Mouse (Mus musculus) heart, postnatal 14 days (tissue): Measurements from ENCODE around the gene Hist1h2bp. TPM values are rescaled to one million over a fixed set of nuclear protein-coding genes. Genes with fewer than 3 reads are reported as not detected.
"Not testable (repeated sequence)": the region's sequence is repeated elsewhere in the genome, so short reads cannot be mapped to it uniquely, and the experiment has no call there.

Source experiments
- DNase-seq, 2 experiments: peaks; one replicate each; pipeline ENCODE4 v3.0.0; 2021 to 2022
- intact Hi-C: fragments of 180-260 bp; cut with DNase I; formaldehyde crosslinking; loops from one replicate; pipeline ENCODE4 v1.15.1; 2025
- long read RNA-seq, 2 experiments: library from polyadenylated mRNA; stranded (forward); transcript quantifications; one replicate each; pipeline ENCODE4 v2.0.0; 2021
- total RNA-seq, 2 experiments: library from RNA; stranded (reverse); gene quantifications; 2 replicates each; pipeline ENCODE4 v1.2.3; 2021

Gene Hist1h2bp
- 10 to 100 TPM; 19.6 to 53.2 TPM for total RNA-seq
- long read RNA-seq, experiment 1, partial matches to known transcripts: 0 of 1 reads
- long read RNA-seq, experiment 1, other reads (novel, unspliced or antisense): 0 of 1 reads
- long read RNA-seq, experiment 2: 0 reads

DNA sequence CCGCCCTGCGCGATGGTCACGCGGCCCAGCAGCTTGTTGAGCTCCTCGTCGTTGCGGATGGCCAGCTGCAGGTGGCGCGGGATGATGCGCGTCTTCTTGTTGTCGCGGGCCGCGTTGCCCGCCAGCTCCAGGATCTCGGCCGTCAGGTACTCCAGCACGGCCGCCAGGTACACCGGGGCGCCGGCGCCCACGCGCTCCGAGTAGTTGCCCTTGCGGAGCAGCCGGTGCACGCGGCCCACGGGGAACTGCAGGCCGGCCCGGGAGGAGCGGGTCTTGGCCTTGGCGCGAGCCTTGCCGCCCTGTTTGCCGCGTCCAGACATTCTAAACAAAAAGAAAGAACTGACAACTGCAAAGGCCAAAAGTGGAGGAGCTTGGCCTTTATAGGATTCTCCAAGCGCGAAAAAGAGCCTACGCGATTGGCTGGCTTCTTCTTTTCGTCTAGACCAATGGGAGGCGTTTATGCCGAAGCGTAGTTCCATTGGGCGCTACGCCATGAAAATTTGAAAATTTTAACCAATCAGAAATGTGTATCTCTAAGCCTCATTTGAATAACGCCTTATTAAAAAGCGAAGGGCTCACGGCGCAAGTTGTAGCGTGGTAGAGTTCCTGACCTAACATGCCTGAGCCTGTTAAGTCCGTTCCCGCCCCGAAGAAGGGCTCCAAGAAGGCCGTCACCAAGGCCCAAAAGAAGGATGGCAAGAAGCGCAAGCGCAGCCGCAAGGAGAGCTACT is at the start of gene Hist1h2bp, which contains the start of gene Hist1h2an:
TSS of gene Hist1h2bp (plus strand) at position 563 of the 731 bp plus-strand sequence.
TSS of gene Hist1h2an (minus strand) at position 320 of the 731 bp plus-strand sequence.
- intact Hi-C loops: not testable (repeated sequence)
- DNase-seq: peak; percentile 77 to 87

DNA sequence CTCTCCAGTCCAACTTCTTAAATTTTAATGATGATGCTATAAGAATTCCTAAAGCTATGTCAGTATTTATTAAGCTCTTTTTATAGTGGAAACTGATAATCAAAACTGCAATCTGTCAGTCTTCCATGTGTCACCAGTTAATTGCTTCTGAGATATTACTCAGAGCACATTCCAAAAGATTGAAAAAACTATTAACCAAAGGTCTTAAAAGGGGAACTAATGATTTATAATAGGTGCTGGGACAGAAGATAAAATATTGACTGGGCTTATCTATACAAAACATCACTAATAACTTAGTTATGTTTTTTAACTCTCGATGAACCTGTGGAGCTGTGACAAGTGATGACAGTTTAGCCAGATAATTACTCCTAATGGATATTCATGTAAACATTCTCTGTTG is 42.3 kb upstream of the Hist1h2bp start:
- no peak for DNase-seq
- intact Hi-C loops: no loop called here

DNA sequence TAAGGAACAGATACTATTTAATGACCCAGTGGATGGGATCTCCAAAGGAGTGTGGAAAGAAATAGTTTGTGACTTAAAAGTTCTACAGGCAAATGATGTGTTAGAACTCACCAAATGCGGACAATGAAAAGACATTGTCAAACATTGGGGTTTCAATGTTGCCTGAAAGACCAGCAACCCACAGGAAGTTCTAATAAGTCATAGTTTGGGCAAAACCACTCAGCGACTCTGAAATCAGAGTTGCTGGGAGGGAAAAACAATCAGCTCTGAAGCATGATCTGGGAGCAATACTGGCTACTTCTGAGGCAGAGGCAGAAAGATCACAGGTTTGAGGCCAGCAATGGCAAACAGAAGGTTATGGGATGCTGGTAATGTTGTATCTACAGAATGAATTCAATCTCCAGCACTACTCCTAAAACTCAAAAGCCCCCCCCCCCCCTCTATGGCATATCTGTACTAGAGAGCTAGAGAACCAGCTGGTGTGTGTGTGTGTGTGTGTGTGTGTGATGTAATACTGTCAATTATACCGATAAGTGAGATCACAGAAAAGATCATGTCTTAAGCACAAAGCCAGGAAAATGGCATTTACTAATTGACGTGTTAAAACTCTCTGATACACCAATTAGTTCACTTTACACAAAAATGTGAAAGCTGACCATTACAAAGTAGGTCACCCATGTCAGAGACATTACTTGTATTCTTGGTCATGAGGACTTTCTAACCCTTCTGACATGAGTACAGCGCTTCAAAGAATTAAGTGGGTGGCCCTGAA is 37.7 kb upstream of the Hist1h2bp start:
- no peak for DNase-seq
- intact Hi-C loops: loop anchor here (1.0 to 10.0 kb wide), 2 partner anchors 15 to 1835 kb away; partner anchors contain the start of gene Hist1h4d

DNA sequence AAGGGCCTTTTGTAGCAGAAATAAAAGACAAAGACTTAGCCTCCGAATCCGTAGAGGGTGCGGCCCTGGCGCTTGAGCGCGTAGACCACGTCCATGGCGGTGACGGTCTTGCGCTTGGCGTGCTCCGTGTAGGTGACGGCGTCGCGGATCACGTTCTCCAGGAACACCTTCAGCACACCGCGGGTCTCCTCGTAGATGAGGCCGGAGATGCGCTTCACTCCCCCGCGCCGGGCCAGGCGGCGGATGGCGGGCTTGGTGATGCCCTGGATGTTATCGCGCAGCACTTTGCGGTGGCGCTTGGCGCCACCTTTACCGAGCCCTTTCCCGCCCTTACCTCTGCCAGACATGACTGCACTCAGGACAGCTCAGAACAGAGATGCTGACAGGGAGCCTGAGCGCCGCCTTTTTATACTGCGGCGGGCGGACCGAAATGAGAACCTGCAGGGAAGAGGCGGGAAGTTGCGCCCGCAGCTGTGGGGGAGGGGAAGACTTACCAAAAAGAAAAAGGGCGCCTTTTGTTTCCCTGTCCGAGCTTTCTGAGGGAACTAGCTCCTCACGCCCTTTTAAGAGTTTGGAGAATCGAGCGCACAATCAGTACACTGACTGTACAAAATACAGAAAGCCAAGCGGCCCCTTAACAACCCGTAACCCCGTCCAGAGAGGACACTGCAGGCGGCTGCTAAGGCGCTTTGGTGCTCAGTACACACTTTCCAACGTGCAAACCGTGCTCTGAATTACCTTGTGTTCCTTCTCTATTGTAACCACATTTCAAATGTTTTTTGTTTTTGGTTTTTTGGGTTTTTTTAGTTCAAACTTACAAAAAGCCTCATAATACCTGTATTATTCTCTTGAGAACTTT is 36.9 kb upstream of the Hist1h2bp start, which contains the start of gene Hist1h4k:
TSS of gene Hist1h4k (minus strand) at position 347 of the 859 bp plus-strand sequence.
- intact Hi-C loops: loop anchor here (1.0 to 10.0 kb wide), 2 partner anchors 16 to 1834 kb away; partner anchors contain the start of gene Hist1h4d
- DNase-seq: peak; percentile 88 to 93

DNA sequence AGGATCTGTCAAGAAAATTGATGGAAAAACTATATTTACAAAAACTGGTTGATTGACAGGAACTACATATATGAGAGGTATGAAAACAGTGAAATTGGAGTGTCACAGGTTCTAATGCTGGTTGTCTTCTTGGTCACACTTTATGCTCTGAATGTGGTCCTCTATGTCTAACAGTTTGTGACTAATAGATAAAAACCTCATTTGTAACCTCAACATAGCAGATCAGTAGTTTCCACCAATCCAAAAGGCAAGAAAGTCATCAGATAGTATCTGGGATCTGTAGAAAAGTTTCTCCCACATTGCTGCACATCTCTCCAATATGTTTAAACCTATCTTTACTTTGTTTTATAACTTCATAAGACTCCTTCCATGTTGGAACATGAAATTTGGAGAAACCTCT is 35.8 kb upstream of the Hist1h2bp start:
- DNase-seq: no peak
- intact Hi-C loops: loop anchor here (10.0 kb wide), 1 partner anchor 1833 kb away; the partner anchor contains the start of gene Hist1h4d

DNA sequence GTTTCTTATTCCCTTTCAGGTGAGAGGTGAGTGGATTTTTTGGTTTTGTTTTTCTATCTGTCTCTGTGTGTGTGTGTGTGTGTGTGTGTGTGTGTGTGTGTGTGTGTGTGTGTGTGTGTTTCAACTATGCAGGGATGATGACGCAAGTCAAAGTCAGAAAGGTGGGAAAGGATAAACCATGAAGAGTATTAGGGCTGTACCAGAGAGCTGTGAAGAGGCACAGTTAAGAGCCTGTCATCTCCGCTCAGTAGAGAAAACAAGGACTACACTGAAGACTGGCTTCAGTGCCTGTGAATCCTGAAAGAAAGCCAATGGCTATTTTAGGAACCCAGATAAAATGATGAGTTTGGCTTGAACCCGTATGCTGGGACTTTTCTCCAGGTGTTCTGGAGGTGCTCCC is 35.4 kb upstream of the Hist1h2bp start:
- intact Hi-C loops: loop anchor here (2.0 to 10.0 kb wide), 2 partner anchors 27 to 1833 kb away; partner anchors contain the start of gene Hist1h4d
- DNase-seq: no peak

DNA sequence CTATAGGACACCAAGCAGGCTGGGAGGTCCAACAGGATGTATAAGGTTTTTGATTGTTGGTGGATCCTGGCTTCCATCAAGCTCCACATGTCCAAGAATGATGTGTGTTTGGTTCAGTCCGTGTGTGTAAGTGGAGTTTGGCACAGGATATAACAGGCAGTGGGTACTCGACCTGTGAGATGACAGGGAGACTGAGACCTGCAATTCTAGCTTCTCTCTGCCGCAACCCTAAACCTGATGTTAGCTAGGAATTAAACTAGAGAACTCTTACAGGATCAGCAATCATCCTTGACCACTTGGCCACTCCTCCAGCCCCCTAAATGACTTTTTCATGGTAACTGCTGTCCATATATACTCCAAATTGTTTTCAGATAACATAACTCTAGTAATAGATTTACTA is 34.9 kb upstream of the Hist1h2bp start:
- intact Hi-C loops: loop anchor here (2.0 to 10.0 kb wide), 2 partner anchors 26 to 1832 kb away; partner anchors contain the start of gene Hist1h4d
- no peak for DNase-seq

DNA sequence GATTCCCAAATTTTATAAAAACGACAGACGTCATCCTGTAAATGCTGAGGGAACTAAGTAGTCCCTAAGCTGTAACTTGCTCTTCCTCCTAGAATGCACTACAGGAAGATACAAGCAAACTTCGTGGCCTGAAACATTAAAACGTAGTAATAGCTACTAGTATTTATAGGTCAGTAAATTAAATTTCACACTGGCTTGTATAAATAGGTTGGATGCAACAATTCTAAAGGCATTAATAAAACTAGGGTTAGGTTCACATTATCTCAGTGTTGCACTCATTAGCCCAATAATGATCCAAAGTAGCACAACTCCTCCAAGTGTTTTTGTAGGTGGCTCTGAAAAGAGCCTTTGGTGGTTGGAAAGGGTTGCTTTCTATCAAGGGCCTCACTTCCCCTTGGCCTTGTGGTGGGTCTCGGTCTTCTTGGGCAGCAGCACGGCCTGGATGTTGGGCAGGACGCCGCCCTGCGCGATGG is 34.2 kb upstream of the Hist1h2bp start:
- intact Hi-C loops: loop anchor here (2.0 to 10.0 kb wide), 2 partner anchors 26 to 1832 kb away; partner anchors contain the start of gene Hist1h4d

DNA sequence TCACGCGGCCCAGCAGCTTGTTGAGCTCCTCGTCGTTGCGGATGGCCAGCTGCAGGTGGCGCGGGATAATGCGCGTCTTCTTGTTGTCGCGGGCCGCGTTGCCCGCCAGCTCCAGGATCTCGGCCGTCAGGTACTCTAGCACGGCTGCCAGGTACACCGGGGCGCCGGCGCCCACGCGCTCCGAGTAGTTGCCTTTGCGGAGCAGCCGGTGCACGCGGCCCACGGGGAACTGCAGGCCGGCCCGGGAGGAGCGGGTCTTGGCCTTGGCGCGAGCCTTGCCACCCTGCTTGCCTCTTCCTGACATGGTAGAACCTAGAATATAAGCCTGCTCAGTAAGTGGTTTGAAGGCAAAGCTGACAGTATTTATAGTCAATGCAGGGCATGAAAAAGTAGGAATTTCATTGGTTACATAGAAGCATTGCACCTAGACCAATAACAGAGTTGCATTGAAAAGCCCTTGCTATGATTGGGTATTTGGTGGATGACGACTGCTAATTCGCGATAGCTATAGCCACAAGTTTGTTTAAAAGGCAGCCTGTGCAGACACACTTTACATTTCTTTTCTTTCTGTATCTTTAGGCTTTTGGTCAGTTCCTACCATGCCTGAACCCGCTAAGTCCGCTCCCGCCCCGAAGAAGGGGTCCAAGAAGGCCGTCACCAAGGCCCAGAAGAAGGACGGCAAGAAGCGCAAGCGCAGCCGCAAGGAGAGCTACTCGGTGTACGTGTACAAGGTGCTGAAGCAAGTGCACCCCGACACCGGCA is 33.6 kb upstream of the Hist1h2bp start, which contains the start of the genes Hist1h2ak and Hist1h2bn:
TSS of gene Hist1h2ak (minus strand) at position 304 of the 762 bp plus-strand sequence.
TSS of gene Hist1h2bn (plus strand) at position 600 of the 762 bp plus-strand sequence.
- intact Hi-C loops: loop anchor here (2.0 to 10.0 kb wide), 2 partner anchors 25 to 1831 kb away; partner anchors contain the start of gene Hist1h4d

More for the DNA sequence above, 34.2 kb upstream of the Hist1h2bp start:
- no peak for DNase-seq

DNA sequence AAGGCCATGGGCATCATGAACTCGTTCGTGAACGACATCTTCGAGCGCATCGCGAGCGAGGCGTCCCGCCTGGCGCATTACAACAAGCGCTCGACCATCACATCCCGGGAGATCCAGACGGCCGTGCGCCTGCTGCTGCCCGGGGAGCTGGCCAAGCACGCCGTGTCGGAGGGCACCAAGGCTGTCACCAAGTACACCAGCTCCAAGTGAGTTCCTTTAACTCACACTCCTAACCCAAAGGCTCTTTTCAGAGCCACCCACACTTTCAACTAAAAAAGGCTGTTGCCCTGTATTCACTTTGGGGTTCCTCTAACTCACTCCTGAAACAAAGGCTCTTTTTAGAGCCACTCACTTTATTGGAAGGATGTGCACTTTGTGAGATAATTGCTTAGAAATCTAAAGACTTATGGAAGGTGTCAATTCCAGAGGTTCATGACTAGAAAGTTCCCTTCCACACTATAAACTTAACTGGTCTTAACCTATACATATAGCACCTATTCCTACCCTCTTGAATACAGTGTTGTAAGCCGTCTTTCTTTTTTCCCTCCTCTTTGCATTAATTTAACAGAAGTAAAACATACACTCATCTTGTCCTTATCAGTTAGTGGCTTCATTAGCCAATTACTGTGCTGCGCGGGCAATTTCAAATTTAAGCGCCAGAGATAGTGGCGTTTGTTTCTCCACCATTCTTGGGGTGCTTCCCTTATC is 32.8 kb upstream of the Hist1h2bp start:
- peak in 1 of 2 experiments; percentile 37 for DNase-seq
- intact Hi-C loops: loop anchor here (10.0 kb wide), 1 partner anchor 1830 kb away; the partner anchor contains the start of gene Hist1h4d

More for the DNA sequence above, 33.6 kb upstream of the Hist1h2bp start, which contains the start of the genes Hist1h2ak and Hist1h2bn:
- DNase-seq: peak; percentile 44 to 52

DNA sequence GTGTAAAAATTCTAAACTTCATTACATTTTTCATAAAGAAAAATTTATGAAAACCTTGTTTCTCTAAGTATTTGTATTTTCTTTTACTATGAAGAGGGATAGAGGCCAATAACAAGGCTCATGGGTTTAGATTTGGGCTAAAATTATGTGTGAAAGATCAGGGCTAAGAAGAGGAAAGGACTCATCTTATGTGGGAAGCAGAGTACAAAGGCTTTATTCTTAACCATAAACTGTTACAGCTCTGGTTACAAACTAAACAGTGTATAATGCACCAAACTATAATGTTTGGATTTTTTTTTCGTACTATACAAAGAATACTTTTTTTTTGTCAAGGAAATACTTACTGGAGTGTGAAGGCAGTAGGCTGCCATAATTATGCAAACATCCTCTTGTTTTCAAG is 31.6 kb upstream of the Hist1h2bp start:
- DNase-seq: no peak
- intact Hi-C loops: loop anchor here (10.0 kb wide), 1 partner anchor 1829 kb away; the partner anchor contains the start of gene Hist1h4d

DNA sequence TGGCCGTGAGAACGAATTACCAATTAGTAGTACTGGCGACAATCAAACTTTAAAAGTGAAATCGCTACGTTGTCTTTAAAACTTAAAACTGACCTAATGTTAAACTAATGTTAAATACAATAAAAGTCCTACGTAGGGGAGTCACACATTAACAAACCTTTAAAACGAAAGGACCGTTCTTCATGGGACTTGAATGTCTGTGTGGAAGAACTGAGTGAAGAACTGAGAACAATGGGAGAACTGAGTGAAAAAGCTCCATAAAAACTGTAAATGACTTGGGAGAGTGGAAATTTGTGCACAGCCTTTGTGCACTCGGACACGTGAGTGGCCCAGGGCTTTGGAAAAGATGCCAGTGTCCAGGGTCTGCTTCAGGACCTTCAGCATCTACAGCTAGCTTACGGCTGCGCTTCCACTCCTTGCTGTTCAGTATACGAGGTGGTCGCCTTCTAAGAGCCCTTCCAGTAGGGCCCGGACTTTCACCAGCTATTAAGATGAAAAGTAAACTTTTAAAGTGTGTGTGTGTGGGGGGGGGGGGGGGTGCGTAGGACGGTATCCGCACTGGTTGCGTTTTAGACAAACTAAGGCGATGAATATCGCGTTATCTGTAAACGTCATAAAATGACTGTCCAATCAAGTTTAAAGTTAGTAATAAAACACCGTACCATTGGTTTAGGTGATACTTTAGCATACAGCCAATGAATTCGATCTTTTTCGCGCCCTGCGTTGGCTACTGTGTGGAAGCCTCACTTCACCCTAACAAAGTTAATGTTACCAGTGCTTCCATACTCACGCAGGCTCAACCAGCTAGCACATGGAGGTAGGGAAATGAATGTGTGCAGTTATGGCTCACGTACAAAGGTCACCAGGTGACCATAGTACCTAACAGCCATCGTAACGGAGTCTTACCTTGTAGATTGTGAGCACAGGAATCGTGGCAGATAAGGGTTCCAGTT is 8.2 kb upstream of the Hist1h2bp start:
- peak; percentile 49 to 72 for DNase-seq
- intact Hi-C loops: loop anchor here (2.0 kb wide), 1 partner anchor 26 kb away; the partner anchor contains the start of gene Hist1h2ak

DNA sequence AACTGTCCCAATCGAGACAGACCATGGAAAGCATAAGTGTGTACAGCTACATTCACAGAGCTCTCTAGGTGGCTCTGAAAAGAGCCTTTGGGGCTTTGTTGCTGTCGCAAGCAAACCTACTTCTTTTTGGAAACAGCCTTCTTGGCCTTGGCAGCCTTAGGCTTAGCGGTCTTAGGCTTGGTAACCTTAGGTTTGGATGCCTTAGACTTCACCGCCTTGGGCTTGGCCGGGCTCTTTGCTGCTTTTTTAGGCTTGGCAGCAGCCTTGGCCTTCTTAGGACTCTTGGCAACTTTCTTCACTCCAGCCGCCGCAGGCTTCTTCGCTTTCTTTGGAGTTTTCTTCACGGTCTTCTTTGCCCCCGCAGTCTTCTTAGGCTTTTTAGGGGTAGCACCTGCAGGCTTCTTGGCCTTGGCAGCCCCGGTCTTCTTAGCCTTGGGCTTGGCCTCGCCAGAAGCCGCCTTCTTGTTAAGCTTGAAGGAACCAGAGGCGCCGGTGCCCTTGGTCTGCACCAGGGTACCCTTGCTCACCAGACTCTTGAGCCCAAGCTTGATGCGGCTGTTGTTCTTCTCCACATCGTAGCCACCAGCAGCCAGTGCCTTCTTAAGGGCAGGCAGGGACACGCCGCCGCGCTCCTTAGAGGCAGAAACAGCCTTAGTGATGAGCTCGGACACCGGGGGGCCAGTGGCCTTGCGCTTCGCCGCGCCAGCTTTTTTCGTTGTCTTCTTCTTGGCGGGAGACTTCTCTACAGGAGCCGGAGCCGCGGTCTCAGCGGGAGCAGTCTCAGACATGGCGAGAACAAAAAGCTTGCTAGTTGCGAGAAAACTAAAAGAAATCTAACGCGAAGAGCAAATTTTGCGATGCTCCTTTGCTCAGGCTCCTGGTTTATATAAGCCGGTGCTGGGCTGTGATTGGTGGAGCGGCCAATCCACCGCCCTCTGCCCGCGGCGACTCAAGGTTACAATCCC is 7.2 kb upstream of the Hist1h2bp start, which contains the start of gene Hist1h1b:
TSS of gene Hist1h1b (minus strand) at position 859 of the 965 bp plus-strand sequence.
- peak; percentile 53 to 56 for DNase-seq
- intact Hi-C loops: loop anchor here (2.0 kb wide), 2 partner anchors 27 to 69 kb away; partner anchors contain the start of gene Hist1h2ak

DNA sequence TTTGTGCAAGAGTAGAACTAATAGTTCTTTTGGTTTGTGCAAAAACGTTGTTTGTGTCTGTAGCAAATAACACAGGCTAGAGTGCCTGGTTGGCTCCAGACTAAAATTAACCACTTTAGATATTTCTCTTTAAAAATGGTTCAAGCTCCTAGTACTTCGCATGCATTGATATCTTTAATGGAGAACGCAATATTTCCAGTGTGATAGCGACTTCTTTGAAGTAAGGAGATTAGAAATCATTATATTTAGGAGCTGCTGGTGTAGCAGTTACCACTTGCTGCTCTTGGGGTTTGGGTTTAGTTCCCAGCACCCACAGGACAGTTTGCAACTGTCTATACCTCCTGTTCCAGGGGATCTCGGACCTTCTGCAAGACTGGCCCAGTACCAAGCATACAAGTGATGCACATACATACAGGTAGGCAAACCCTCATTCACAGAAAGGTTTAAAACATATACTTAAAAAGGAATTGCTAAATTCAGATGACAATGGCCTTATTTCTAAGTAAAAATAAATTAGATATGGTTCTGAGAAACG is 6.2 kb upstream of the Hist1h2bp start:
- intact Hi-C loops: loop anchor here (2.0 kb wide), 1 partner anchor 70 kb away; no protein-coding TSS in a partner anchor

More for the DNA sequence above, 6.2 kb upstream of the Hist1h2bp start:
- no peak for DNase-seq
